Mouse (Mus musculus) testis, adult 2 months (tissue): ENCODE measurements around the gene Gpam. TPM values are rescaled to one million over a fixed set of nuclear protein-coding genes. Genes with fewer than 3 reads are reported as not detected.
A peak's percentile ranks its signal among the peaks of the same experiment; 100 is the strongest.
"Not testable (repeated sequence)": the region's sequence is repeated elsewhere in the genome, so short reads cannot be mapped to it uniquely, and the experiment has no call there.

ENCODE experiments used
- H3K27ac ChIP-seq: fragments of 200-500 bp; 2 replicates; pipeline ENCODE4 v1.5.1; 2012; ENCODE audit warnings: low read depth, low read length; ENCODE audit not compliant: control insufficient read depth, insufficient read depth
- H3K27me3 ChIP-seq: fragments of 200-500 bp; 2 replicates; pipeline ENCODE4 v1.6.1; 2012; ENCODE audit warnings: mild to moderate bottlenecking, low read length, moderate library complexity; ENCODE audit not compliant: control insufficient read depth, insufficient read depth
- H3K36me3 ChIP-seq: fragments of 200-500 bp; 2 replicates; pipeline ENCODE4 v1.6.1; 2012; ENCODE audit warnings: mild to moderate bottlenecking, low read length; ENCODE audit not compliant: control insufficient read depth, insufficient read depth
- H3K4me1 ChIP-seq: fragments of 200-500 bp; 2 replicates; pipeline ENCODE4 v1.6.1; 2012; ENCODE audit warnings: low read length; ENCODE audit not compliant: control insufficient read depth, insufficient read depth
- H3K4me3 ChIP-seq: fragments of 200-500 bp; 2 replicates; pipeline ENCODE4 v1.5.1; 2012; ENCODE audit warnings: low read depth, mild to moderate bottlenecking, low read length, moderate library complexity, mixed read lengths; ENCODE audit not compliant: control insufficient read depth
- CTCF ChIP-seq: fragments of 200-500 bp; IDR thresholded peaks from 2 replicates; pipeline ENCODE4 v1.5.1; 2012; ENCODE audit warnings: low read depth, mild to moderate bottlenecking, inconsistent platforms, low read length, moderate library complexity; ENCODE audit not compliant: control insufficient read depth, insufficient read depth, insufficient replicate concordance
- POLR2A ChIP-seq: fragments of 200-500 bp; IDR thresholded peaks from 2 replicates; pipeline ENCODE4 v1.6.1; 2012; ENCODE audit warnings: low read depth, mild to moderate bottlenecking, inconsistent platforms, low read length, moderate library complexity; ENCODE audit not compliant: control insufficient read depth
- polyA plus RNA-seq: library from polyadenylated mRNA; depleted of rRNA; stranded (reverse); fragments of >200 nt; gene quantifications from 2 replicates; pipeline ENCODE4 v1.2.3, GENCODE M21; 2012

Gpam gene
- polyA plus RNA-seq, 1 experiment: 9.3 TPM

- Histone ChIP-seq H3K4me1 (no peaks in the 10 kb centered on the region), H3K4me3 (no peak overlapping the region), H3K27me3 (no peaks in the 10 kb centered on the region), H3K36me3 (no peaks in the 10 kb centered on the region), H3K27ac (no peak overlapping the region)
- TF ChIP-seq CTCF (no peak), POLR2A (no peak)
Observed at GRCm38 (mm10) chr19:55165183-55165865, 38.3 kb upstream of the Gpam start.

- TF ChIP-seq CTCF: no peak
- TF ChIP-seq POLR2A: no peak
- H3K4me1 ChIP-seq: no peaks in the 10 kb centered on the region
- no peaks in the 10 kb centered on the region for H3K27me3 ChIP-seq
- H3K27ac ChIP-seq: peak overlapping the region; percentile 32; the same call in 1 of the 2 replicates
- H3K4me3 ChIP-seq: no peak overlapping the region
- no peaks in the 10 kb centered on the region for H3K36me3 ChIP-seq
Observed at GRCm38 (mm10) chr19:55164162-55164561, 37.1 kb upstream of the Gpam start.

GRCm38 (mm10) chr19:55162271-55162670, 35.2 kb upstream of the Gpam start:
- TF ChIP-seq CTCF (no peak), POLR2A (no peak)
- no peaks in the 10 kb centered on the region for H3K27me3 ChIP-seq
- H3K36me3 ChIP-seq: no peaks in the 10 kb centered on the region
- H3K4me3 ChIP-seq: no peak overlapping the region
- H3K27ac ChIP-seq: no peak overlapping the region
- H3K4me1 ChIP-seq: no peaks in the 10 kb centered on the region

GRCm38 (mm10) chr19:55159826-55160225, 32.8 kb upstream of the Gpam start:
- Histone ChIP-seq H3K27ac (no peak overlapping the region), H3K4me1 (no peaks in the 10 kb centered on the region), H3K27me3 (no peaks in the 10 kb centered on the region), H3K4me3 (no peak overlapping the region), H3K36me3 (no peaks in the 10 kb centered on the region)
- TF ChIP-seq POLR2A (no peak), CTCF (no peak)

- TF ChIP-seq CTCF (no peak), POLR2A (no peak)
- Histone ChIP-seq H3K36me3 (no peaks in the 10 kb centered on the region), H3K4me1 (no peaks in the 10 kb centered on the region), H3K27ac (peak overlapping the region; percentile 70), H3K27me3 (no peaks in the 10 kb centered on the region), H3K4me3 (no peak overlapping the region)
Observed at GRCm38 (mm10) chr19:55158606-55159005, 31.6 kb upstream of the Gpam start.

GRCm38 (mm10) chr19:55157029-55157428, 30.0 kb upstream of the Gpam start:
- Histone ChIP-seq H3K36me3 (no peaks in the 10 kb centered on the region), H3K4me1 (no peaks in the 10 kb centered on the region), H3K27ac (no peak overlapping the region), H3K27me3 (no peaks in the 10 kb centered on the region), H3K4me3 (no peak overlapping the region)
- TF ChIP-seq POLR2A (no peak), CTCF (no peak)

- no peak for TF ChIP-seq CTCF
- TF ChIP-seq POLR2A: no peak
- Histone ChIP-seq H3K4me1 (no peaks in the 10 kb centered on the region), H3K27ac (no peak overlapping the region)
Observed at GRCm38 (mm10) chr19:55152983-55153382, 25.9 kb upstream of the Gpam start.

GRCm38 (mm10) chr19:55152274-55152673, 25.2 kb upstream of the Gpam start:
- not testable (repeated sequence) for H3K27ac ChIP-seq, H3K27me3 ChIP-seq, H3K4me3 ChIP-seq, H3K4me1 ChIP-seq, H3K36me3 ChIP-seq

More at GRCm38 (mm10) chr19:55152983-55153382, 25.9 kb upstream of the Gpam start:
- H3K27me3 ChIP-seq: no peaks in the 10 kb centered on the region
- H3K36me3 ChIP-seq: no peaks in the 10 kb centered on the region
- no peak overlapping the region for H3K4me3 ChIP-seq
